Mouse (Mus musculus) stomach, adult 2 months (tissue): ENCODE data around the gene Cox7b2. TPM values are rescaled to one million over a fixed set of nuclear protein-coding genes. Genes with fewer than 3 reads are reported as not detected.

Experiments
- polyA plus RNA-seq: library from polyadenylated mRNA; depleted of rRNA; stranded (reverse); fragments of >200 nt; gene quantifications from 2 replicates; pipeline ENCODE4 v1.2.3, GENCODE M21; 2012; rRNA removed

Cox7b2 gene
- not detected in 2 replicates for polyA plus RNA-seq

GRCm38 (mm10) chr5:71548079-71548478 lies at the start of gene Cox7b2:
TSS of gene Cox7b2 (minus strand) at chr5:71548205.

Other genes starting within 250 kb of the Cox7b2 start
- not detected in 2 replicates for gene Gabrb1, start 109.9 kb upstream of the Cox7b2 start, polyA plus RNA-seq
- gene Gabra4, start 110.1 kb upstream of the Cox7b2 start, polyA plus RNA-seq, result 0.17 and 0.27 TPM in 2 replicates